Mouse (Mus musculus) limb, embryonic 11.5 days (tissue): ENCODE results near the gene Cryab. TPM values are rescaled to one million over a fixed set of nuclear protein-coding genes. Genes with fewer than 3 reads are reported as not detected.
A peak's percentile ranks its signal among the peaks of the same experiment; 100 is the strongest.

Experiments used
- ATAC-seq: fragments of 200-750 bp; cut with Nextera tagmentation; 2 replicates; pipeline ENCODE4 v1.8.0; 2017; ENCODE audit warnings: low read depth; ENCODE audit not compliant: insufficient number of reproducible peaks, low FRiP score, low TSS enrichment
- DNase-seq: peaks from one replicate; pipeline ENCODE4 v3.0.0-alpha.2; 2015; ENCODE audit warnings: low spot score
- H3K27ac ChIP-seq: fragments of 300-500 bp; sonication (generic); replicated peaks from 2 replicates; pipeline ENCODE4 v1.5.1; 2014; ENCODE audit warnings: low read depth, mild to moderate bottlenecking, low read length
- H3K27me3 ChIP-seq: fragments of 300-500 bp; sonication (generic); 2 replicates; pipeline ENCODE4 v1.6.1; 2014; ENCODE audit warnings: mild to moderate bottlenecking, low read length, mixed read lengths; ENCODE audit not compliant: control insufficient read depth, insufficient read depth
- H3K36me3 ChIP-seq: fragments of 300-500 bp; sonication (generic); 2 replicates; pipeline ENCODE4 v1.6.1; 2014; ENCODE audit warnings: mild to moderate bottlenecking, low read length, moderate library complexity, mixed read lengths; ENCODE audit not compliant: control insufficient read depth, insufficient read depth
- H3K4me1 ChIP-seq: fragments of 300-500 bp; sonication (generic); 2 replicates; pipeline ENCODE4 v1.6.1; 2014; ENCODE audit warnings: low read length, mixed read lengths; ENCODE audit not compliant: control insufficient read depth, insufficient read depth
- H3K4me2 ChIP-seq: fragments of 300-500 bp; sonication (generic); 2 replicates; pipeline ENCODE4 v1.6.1; 2014; ENCODE audit warnings: low read depth, mild to moderate bottlenecking, moderate library complexity; ENCODE audit not compliant: severe bottlenecking
- H3K4me3 ChIP-seq: fragments of 300-500 bp; sonication (generic); 2 replicates; pipeline ENCODE4 v1.5.1; 2014; ENCODE audit warnings: low read depth, low read length
- H3K9ac ChIP-seq: fragments of 300-500 bp; sonication (generic); 2 replicates; pipeline ENCODE4 v1.6.1; 2014; ENCODE audit warnings: mild to moderate bottlenecking, low read length
- H3K9me3 ChIP-seq: fragments of 300-500 bp; sonication (generic); 2 replicates; pipeline ENCODE4 v1.6.1; 2016; ENCODE audit warnings: low read length; ENCODE audit not compliant: control insufficient read depth
- WGBS: fragments of 180-500 bp; shearing (Covaris S2); extraction: QIAGEN DNeasy Blood & Tissue Kit; methylation state at CpG from one replicate; pipeline ENCODE4 v1.1.7; 2014; 5-methylcytosine and 5-hydroxymethylcytosine counted together
- polyA plus RNA-seq: library from polyadenylated mRNA; unstranded; fragments of >200 nt; fragmentation: Nextera tagmentation; extraction: Ambion mirVana; gene quantifications from 2 replicates; pipeline ENCODE4 v1.2.1, GENCODE M21; 2014

Cryab gene
- polyA plus RNA-seq, result 8.9 and 13.3 TPM in 2 replicates

GRCm38 (mm10) chr9:50751323-50751722 is at the start of gene Cryab:
Gene Cryab, plus strand, starts transcription at chr9:50751325.
- Histone ChIP-seq H3K27me3 (no peaks in the 10 kb centered on the region), H3K36me3 (no peaks in the 10 kb centered on the region), H3K4me1 (no peaks in the 10 kb centered on the region), H3K4me2 (no peak within 1 kb of the TSS), H3K27ac (no peak within 1 kb of the TSS), H3K4me3 (no peak within 1 kb of the TSS), H3K9ac (no peak within 1 kb of the TSS), H3K9me3 (no peaks in the 10 kb centered on the region)
- DNase-seq, result no peak
- no peak for ATAC-seq
- WGBS, result 65% methylated on average over 22 of the region's 22 CpGs

DNA sequence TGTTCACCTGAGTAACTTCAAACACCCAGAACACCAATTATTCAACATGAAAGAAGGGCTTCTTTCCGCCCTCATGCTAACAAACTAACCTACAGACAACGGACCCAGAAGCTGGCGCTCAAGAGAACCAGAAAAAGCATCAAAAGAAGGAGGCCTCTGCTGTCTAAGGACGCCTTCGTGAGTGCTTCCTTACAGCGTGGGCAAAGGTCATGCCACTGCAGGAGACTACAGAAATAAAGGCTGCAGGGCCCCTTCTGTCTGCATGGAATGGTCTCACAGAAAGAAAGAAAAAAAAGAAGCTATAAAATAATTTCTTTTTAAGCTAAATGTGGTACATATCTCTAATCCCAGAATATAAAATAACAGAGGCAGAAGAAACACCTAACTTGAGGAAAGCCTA is 46.2 kb upstream of the Cryab start:
- H3K4me3 ChIP-seq, result no peak overlapping the region
- ATAC-seq (no peak), DNase-seq (no peak)
- H3K27ac ChIP-seq, result no peak overlapping the region
- 73% methylated on average over 6 of the region's 6 CpGs for WGBS
- H3K4me1 ChIP-seq, result peaks cover 3% of the 10 kb centered on the region; the same call in 1 of the 2 replicates
- no peaks in the 10 kb centered on the region for H3K9me3 ChIP-seq
- 0 out of 2 replicates have a peak, but pooled peaks cover 2% of the 10 kb centered on the region for H3K36me3 ChIP-seq
- H3K9ac ChIP-seq, result no peak overlapping the region
- no peaks in the 10 kb centered on the region for H3K27me3 ChIP-seq
- H3K4me2 ChIP-seq, result no peak overlapping the region

- Histone ChIP-seq H3K4me3 (no peak overlapping the region), H3K27me3 (no peaks in the 10 kb centered on the region), H3K4me1 (peaks cover 2% of the 10 kb centered on the region; the same call in 1 of the 2 replicates), H3K4me2 (no peak overlapping the region), H3K27ac (no peak overlapping the region), H3K36me3 (peaks cover 2% of the 10 kb centered on the region; the same call in 1 of the 2 replicates), H3K9me3 (no peaks in the 10 kb centered on the region), H3K9ac (no peak overlapping the region)
- no peak for DNase-seq
- no peak for ATAC-seq
- 30% methylated on average over 2 of the region's 2 CpGs for WGBS
Observed at GRCm38 (mm10) chr9:50709108-50709507, 42.0 kb upstream of the Cryab start.

DNA sequence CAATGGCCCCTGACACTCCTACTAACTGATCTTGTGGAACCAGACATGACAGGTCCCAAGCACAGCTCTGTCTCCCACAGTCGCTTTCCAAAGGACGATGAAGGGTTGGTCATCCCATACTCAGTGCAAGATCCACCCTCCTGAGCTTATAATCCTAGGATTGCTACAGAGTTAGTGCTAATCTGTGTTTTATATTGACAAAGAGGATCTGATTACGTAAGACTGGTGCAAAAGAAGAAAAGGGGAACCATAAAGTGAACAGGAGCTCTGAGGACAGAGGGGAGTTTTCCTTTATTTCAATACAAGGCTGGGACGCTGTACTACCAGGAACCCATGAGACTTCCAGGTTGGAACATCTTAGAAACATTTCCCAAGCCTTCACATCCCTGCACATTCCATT is 39.8 kb upstream of the Cryab start:
- H3K27ac ChIP-seq, result no peak overlapping the region
- no peaks in the 10 kb centered on the region for H3K9me3 ChIP-seq
- DNase-seq (no peak), ATAC-seq (no peak)
- no peak overlapping the region for H3K4me2 ChIP-seq
- no peaks in the 10 kb centered on the region; the same call in 1 of the 2 replicates for H3K36me3 ChIP-seq
- no peak overlapping the region for H3K9ac ChIP-seq
- H3K4me1 ChIP-seq, result peaks cover 6% of the 10 kb centered on the region; the same call in 1 of the 2 replicates
- no peak overlapping the region for H3K4me3 ChIP-seq
- 85% methylated on average over 4 of the region's 4 CpGs for WGBS
- no peaks in the 10 kb centered on the region for H3K27me3 ChIP-seq

DNA sequence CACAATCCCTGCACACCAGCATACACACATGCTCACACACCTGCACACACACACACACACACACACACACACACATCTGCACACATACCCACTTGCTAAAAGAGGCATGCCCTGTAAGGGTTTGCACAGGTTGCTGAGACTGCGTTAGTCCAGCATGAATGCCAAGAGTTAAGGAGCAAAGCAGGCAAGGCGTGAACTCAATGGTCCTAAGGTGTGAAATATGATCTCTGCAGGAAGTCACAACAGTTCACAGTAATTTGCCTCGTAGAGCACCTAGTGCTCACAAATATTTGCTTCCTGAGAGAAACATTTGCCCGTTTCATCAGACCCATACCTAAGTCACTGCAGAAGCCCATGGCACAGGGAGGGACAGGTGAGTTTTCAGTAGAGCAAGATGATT is 36.9 kb upstream of the Cryab start:
- Histone ChIP-seq H3K9me3 (no peaks in the 10 kb centered on the region), H3K4me2 (no peak overlapping the region), H3K27ac (no peak overlapping the region), H3K9ac (no peak overlapping the region), H3K4me1 (peaks cover 6% of the 10 kb centered on the region; the same call in 1 of the 2 replicates), H3K27me3 (no peaks in the 10 kb centered on the region), H3K36me3 (no peaks in the 10 kb centered on the region; the same call in 1 of the 2 replicates), H3K4me3 (no peak overlapping the region)
- 37% methylated on average over 4 of the region's 4 CpGs for WGBS
- ATAC-seq, result no peak
- DNase-seq, result no peak

DNA sequence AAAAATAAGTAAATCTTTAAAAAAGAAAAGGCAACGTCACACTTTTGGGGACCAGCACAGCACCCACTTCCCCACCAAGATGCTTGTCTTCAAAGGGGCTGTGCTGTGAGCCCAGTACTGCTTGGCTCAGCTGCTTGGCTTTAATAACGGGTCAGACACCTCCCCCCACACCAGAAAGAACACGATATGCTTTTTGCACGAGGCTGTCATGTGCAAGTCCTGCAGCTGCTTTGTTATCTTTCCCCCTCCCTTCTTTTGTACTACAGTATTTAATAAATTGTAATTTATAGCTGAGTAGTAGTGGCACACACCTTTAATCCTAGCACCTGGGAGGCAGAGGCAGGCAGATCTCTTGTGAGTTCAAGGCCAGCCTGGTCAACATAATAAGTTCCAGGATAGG is 32.2 kb upstream of the Cryab start:
- ATAC-seq (no peak), DNase-seq (no peak)
- H3K4me3 ChIP-seq, result no peak overlapping the region
- H3K36me3 ChIP-seq, result no peaks in the 10 kb centered on the region; the same call in 1 of the 2 replicates
- peaks cover 12% of the 10 kb centered on the region; the same call in 1 of the 2 replicates for H3K4me1 ChIP-seq
- no peak overlapping the region for H3K4me2 ChIP-seq
- H3K27me3 ChIP-seq, result no peaks in the 10 kb centered on the region
- no peak overlapping the region for H3K27ac ChIP-seq
- H3K9ac ChIP-seq, result no peak overlapping the region
- 82% methylated on average over 4 of the region's 4 CpGs for WGBS
- no peaks in the 10 kb centered on the region for H3K9me3 ChIP-seq

- Histone ChIP-seq H3K9ac (no peak overlapping the region), H3K4me1 (peaks cover 20% of the 10 kb centered on the region), H3K4me3 (no peak overlapping the region), H3K9me3 (no peaks in the 10 kb centered on the region), H3K4me2 (no peak overlapping the region), H3K36me3 (no peaks in the 10 kb centered on the region; the same call in 1 of the 2 replicates), H3K27me3 (no peaks in the 10 kb centered on the region), H3K27ac (no peak overlapping the region)
- 18% methylated on average over 12 of the region's 12 CpGs for WGBS
- ATAC-seq (no peak), DNase-seq (peak; percentile 46)
Observed at GRCm38 (mm10) chr9:50721061-50721460, 30.1 kb upstream of the Cryab start.

GRCm38 (mm10) chr9:50722451-50722911 is 28.6 kb upstream of the Cryab start:
- no peaks in the 10 kb centered on the region; the same call in 1 of the 2 replicates for H3K36me3 ChIP-seq
- DNase-seq, result no peak
- no peak for ATAC-seq
- H3K4me2 ChIP-seq, result no peak overlapping the region
- no peak overlapping the region for H3K27ac ChIP-seq
- no peak overlapping the region for H3K4me3 ChIP-seq
- H3K4me1 ChIP-seq, result peaks cover 21% of the 10 kb centered on the region
- no peaks in the 10 kb centered on the region for H3K27me3 ChIP-seq
- WGBS, result 48% methylated on average over 8 of the region's 8 CpGs
- H3K9ac ChIP-seq, result no peak overlapping the region
- no peaks in the 10 kb centered on the region for H3K9me3 ChIP-seq

- Histone ChIP-seq H3K4me3 (no peak overlapping the region), H3K9me3 (no peaks in the 10 kb centered on the region), H3K4me1 (peaks cover 22% of the 10 kb centered on the region), H3K36me3 (no peaks in the 10 kb centered on the region; the same call in 1 of the 2 replicates), H3K27ac (no peak overlapping the region), H3K4me2 (no peak overlapping the region), H3K9ac (no peak overlapping the region), H3K27me3 (no peaks in the 10 kb centered on the region)
- WGBS, result 77% methylated on average over 7 of the region's 7 CpGs
- DNase-seq (no peak), ATAC-seq (no peak)
Observed at GRCm38 (mm10) chr9:50723406-50723805, 27.7 kb upstream of the Cryab start.
